21 mouse cellular contexts compared by ENCODE assay signal in genomic region chr19:26733055-26733454, GRCm38 (mm10).
DNase-seq lines count a peak whose midpoint lies in the region; ATAC-seq lines count a peak whose summit lies in the region.
"Had no signal": no experiment of that assay in that cellular context is flagged by ENCODE, and none has a peak within 500 bp of the region (broad histone marks: within the 10 kb centered on the region; RNA-seq: fewer than 3 reads in every experiment).

No protein-coding gene starts in this region.

- peak; percentile 35 for DNase-seq in cerebellum, adult 9-11 months
- no peak for DNase-seq in cerebellum, adult 9-10 months
- peak; percentile 86 for DNase-seq in heart, adult 11 months
- peak; percentile 41 to 65 for DNase-seq in kidney, postnatal 36 days
- no peak for DNase-seq in kidney, adult 11 months
- no peak for DNase-seq in embryonic facial prominence, embryonic 14.5 days (ENCODE audit: low spot score)
- no peak for DNase-seq in left cerebral cortex, postnatal 14 days (ENCODE audit: low spot score in 2 of 2)
- DNase-seq: adrenal gland, postnatal 25 days; cerebellum, adult 18-20 months; forebrain, postnatal 0 days; liver; lung, adult 18-20 months; right cerebral cortex, postnatal 4 days; thymus, adult 2 months had no signal

- no peak overlapping the region for H3K4me3 ChIP-seq in heart, embryonic 12.5 days
- no peak overlapping the region for H3K4me3 ChIP-seq in embryonic facial prominence, embryonic 14.5 days (ENCODE audit: low read depth, low read length)

- ATAC-seq in heart, embryonic 12.5 days (ENCODE audit: insufficient number of reproducible peaks, low FRiP score), result no peak
- ATAC-seq in embryonic facial prominence, embryonic 14.5 days (ENCODE audit: low read depth), result no peak
- ATAC-seq: activated CD4-positive, CD25-positive, alpha-beta regulatory T cell, adult 4 months; CD4-positive, CD25-positive, alpha-beta regulatory T cell, adult 4 months; Patski had no signal

- H3K4me1 ChIP-seq in heart, embryonic 12.5 days (replicated peaks), result peaks cover 8% of the 10 kb centered on the region; the same call in 1 of the 2 replicates
- peaks cover 31% of the 10 kb centered on the region for H3K4me1 ChIP-seq in embryonic facial prominence, embryonic 14.5 days (ENCODE audit: control insufficient read depth, insufficient read depth, low read length)

- no peaks in the 10 kb centered on the region for H3K9me3 ChIP-seq in heart, embryonic 12.5 days (replicated peaks)
- H3K9me3 ChIP-seq in embryonic facial prominence, embryonic 14.5 days (ENCODE audit: control insufficient read depth, low read length), result no peaks in the 10 kb centered on the region

- H3K27ac ChIP-seq in heart, embryonic 12.5 days (ENCODE audit: poor library complexity, severe bottlenecking), result no peak overlapping the region
- peak overlapping the region; percentile 39; the same call in 1 of the 2 replicates for H3K27ac ChIP-seq in embryonic facial prominence, embryonic 14.5 days (replicated peaks; ENCODE audit: low read depth, low read length)
- H3K27ac ChIP-seq: kidney, postnatal 0 days; macrophage had no signal

- H3K4me2 ChIP-seq in heart, embryonic 12.5 days, result no peak overlapping the region
- H3K4me2 ChIP-seq in embryonic facial prominence, embryonic 14.5 days (ENCODE audit: low read depth, low read length), result no peak overlapping the region
- H3K4me2 ChIP-seq: midbrain, embryonic 11.5 days had no signal

- intact Hi-C loops in left cerebral cortex, postnatal 14 days (cut with DNase I), result loop anchor here (5.0 kb wide), 2 partner anchors 99 to 694 kb away; partner anchors contain the start of gene Pum3

- no peaks in the 10 kb centered on the region for H3K36me3 ChIP-seq in heart, embryonic 12.5 days
- H3K36me3 ChIP-seq in embryonic facial prominence, embryonic 14.5 days (ENCODE audit: control insufficient read depth, insufficient read depth, low read length), result no peaks in the 10 kb centered on the region

- WGBS in heart, embryonic 12.5 days, result 67% methylated on average over 2 of the region's 2 CpGs
- 61% methylated on average over 2 of the region's 2 CpGs for WGBS in embryonic facial prominence, embryonic 14.5 days

- no peaks in the 10 kb centered on the region for H3K27me3 ChIP-seq in heart, embryonic 12.5 days (replicated peaks)
- H3K27me3 ChIP-seq in embryonic facial prominence, embryonic 14.5 days (replicated peaks; ENCODE audit: control insufficient read depth, insufficient read depth, low read length), result no peaks in the 10 kb centered on the region
- H3K27me3 ChIP-seq: Patski had no signal

- H3K9ac ChIP-seq in heart, embryonic 12.5 days, result no peak overlapping the region
- no peak overlapping the region for H3K9ac ChIP-seq in embryonic facial prominence, embryonic 14.5 days (ENCODE audit: low read depth, low read length)
- H3K9ac ChIP-seq: forebrain, postnatal 0 days had no signal

Comparison
In these comparisons a context has a peak if more than half of its experiments do, and no peak if none do; other contexts are left out.
1. DNase-seq: peak in cerebellum, adult 9-11 months (single experiment), heart, adult 11 months (single experiment) and kidney, postnatal 36 days (2 of 2); none in cerebellum, adult 9-10 months (single experiment), kidney, adult 11 months (single experiment), embryonic facial prominence, embryonic 14.5 days (single experiment) and left cerebral cortex, postnatal 14 days (0 of 2).